Mouse (Mus musculus): ENCODE results near the gene Gramd4. TPM values are rescaled to one million over a fixed set of nuclear protein-coding genes. Genes with fewer than 3 reads are reported as not detected.

The Gramd4 gene
- polyA plus RNA-seq, 1 experiment = 20.7 TPM

- no peak for TF ChIP-seq CTCF (IDR thresholded peaks at IDR 0.05; ENCODE audit: control insufficient read depth, insufficient read depth, low read length)
- TF ChIP-seq POLR2A (IDR thresholded peaks at IDR 0.05; ENCODE audit: borderline replicate concordance, control insufficient read depth, low read depth, low read length) = no peak
- 68% methylated on average over 19 of the region's 19 CpGs for WGBS
- Histone ChIP-seq H3K4me1 (ENCODE audit: control insufficient read depth, insufficient read depth, low read length) (peaks cover 9% of the 10 kb centered on the region), H3K27ac (ENCODE audit: control insufficient read depth, insufficient read depth, low read depth, low read length, poor library complexity) (peak overlapping the region; percentile 93), H3K4me3 (replicated peaks; ENCODE audit: control insufficient read depth, low read depth, low read length) (no peak overlapping the region)
Observed at GRCm38 (mm10) chr15:86104401-86105344, 47.2 kb downstream of the Gramd4 start.

- TF ChIP-seq CTCF (IDR thresholded peaks at IDR 0.05; ENCODE audit: control insufficient read depth, insufficient read depth, low read length) (no peak), POLR2A (IDR thresholded peaks at IDR 0.05; ENCODE audit: borderline replicate concordance, control insufficient read depth, low read depth, low read length) (no peak)
- Histone ChIP-seq H3K4me1 (ENCODE audit: control insufficient read depth, insufficient read depth, low read length) (peaks cover 11% of the 10 kb centered on the region), H3K27ac (ENCODE audit: control insufficient read depth, insufficient read depth, low read depth, low read length, poor library complexity) (peak overlapping the region; percentile 60), H3K4me3 (replicated peaks; ENCODE audit: control insufficient read depth, low read depth, low read length) (no peak overlapping the region)
- WGBS = 58% methylated on average over 7 of the region's 7 CpGs
Observed at GRCm38 (mm10) chr15:86105345-86105697, 47.8 kb downstream of the Gramd4 start.

DNA sequence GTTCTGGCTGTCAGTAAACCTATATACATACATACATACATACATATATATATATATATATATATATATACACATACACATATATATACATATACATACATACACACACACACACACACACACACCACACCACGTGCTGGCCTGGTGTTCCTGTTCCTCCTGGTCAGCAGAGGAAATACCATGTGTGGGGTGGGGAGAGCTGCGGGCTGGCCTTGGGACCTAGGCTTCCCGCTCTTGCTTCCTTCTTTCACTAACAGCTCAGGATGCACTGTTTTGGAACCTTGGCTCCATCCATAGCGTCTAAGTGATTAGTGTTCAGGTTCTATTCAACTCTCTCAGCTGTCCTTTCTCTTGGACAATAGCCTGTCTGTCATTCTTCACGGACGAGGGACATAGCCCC, 48.3 kb downstream of the Gramd4 start:
- WGBS = 63% methylated on average over 6 of the region's 6 CpGs
- TF ChIP-seq CTCF (IDR thresholded peaks at IDR 0.05; ENCODE audit: control insufficient read depth, insufficient read depth, low read length) = no peak
- TF ChIP-seq POLR2A (IDR thresholded peaks at IDR 0.05; ENCODE audit: borderline replicate concordance, control insufficient read depth, low read depth, low read length) = no peak
- Histone ChIP-seq H3K27ac (ENCODE audit: control insufficient read depth, insufficient read depth, low read depth, low read length, poor library complexity) (peak overlapping the region; percentile 89), H3K4me3 (replicated peaks; ENCODE audit: control insufficient read depth, low read depth, low read length) (no peak overlapping the region), H3K4me1 (ENCODE audit: control insufficient read depth, insufficient read depth, low read length) (peaks cover 11% of the 10 kb centered on the region)

- WGBS = 79% methylated on average over 11 of the region's 11 CpGs
- TF ChIP-seq POLR2A (IDR thresholded peaks at IDR 0.05; ENCODE audit: borderline replicate concordance, control insufficient read depth, low read depth, low read length) (no peak), CTCF (IDR thresholded peaks at IDR 0.05; ENCODE audit: control insufficient read depth, insufficient read depth, low read length) (no peak)
- Histone ChIP-seq H3K4me3 (replicated peaks; ENCODE audit: control insufficient read depth, low read depth, low read length) (no peak overlapping the region), H3K27ac (ENCODE audit: control insufficient read depth, insufficient read depth, low read depth, low read length, poor library complexity) (peak overlapping the region; percentile 42), H3K4me1 (ENCODE audit: control insufficient read depth, insufficient read depth, low read length) (peaks cover 11% of the 10 kb centered on the region)
Observed at GRCm38 (mm10) chr15:86107831-86108471, 50.5 kb downstream of the Gramd4 start.

GRCm38 (mm10) chr15:86109245-86109644, 51.8 kb downstream of the Gramd4 start:
- Histone ChIP-seq H3K4me1 (ENCODE audit: control insufficient read depth, insufficient read depth, low read length) (peaks cover 11% of the 10 kb centered on the region), H3K4me3 (replicated peaks; ENCODE audit: control insufficient read depth, low read depth, low read length) (no peak overlapping the region), H3K27ac (ENCODE audit: control insufficient read depth, insufficient read depth, low read depth, low read length, poor library complexity) (no peak overlapping the region)
- TF ChIP-seq POLR2A (IDR thresholded peaks at IDR 0.05; ENCODE audit: borderline replicate concordance, control insufficient read depth, low read depth, low read length) (no peak), CTCF (IDR thresholded peaks at IDR 0.05; ENCODE audit: control insufficient read depth, insufficient read depth, low read length) (no peak)
- WGBS = 88% methylated on average over 7 of the region's 7 CpGs

GRCm38 (mm10) chr15:86109650-86110211, 52.2 kb downstream of the Gramd4 start:
- WGBS = 84% methylated on average over 8 of the region's 8 CpGs
- Histone ChIP-seq H3K27ac (ENCODE audit: control insufficient read depth, insufficient read depth, low read depth, low read length, poor library complexity) (no peak overlapping the region), H3K4me3 (replicated peaks; ENCODE audit: control insufficient read depth, low read depth, low read length) (no peak overlapping the region), H3K4me1 (ENCODE audit: control insufficient read depth, insufficient read depth, low read length) (peaks cover 8% of the 10 kb centered on the region)
- no peak for TF ChIP-seq CTCF (IDR thresholded peaks at IDR 0.05; ENCODE audit: control insufficient read depth, insufficient read depth, low read length)
- TF ChIP-seq POLR2A (IDR thresholded peaks at IDR 0.05; ENCODE audit: borderline replicate concordance, control insufficient read depth, low read depth, low read length) = no peak

GRCm38 (mm10) chr15:86110361-86111103, 53.0 kb downstream of the Gramd4 start:
- TF ChIP-seq POLR2A (IDR thresholded peaks at IDR 0.05; ENCODE audit: borderline replicate concordance, control insufficient read depth, low read depth, low read length) (no peak), CTCF (IDR thresholded peaks at IDR 0.05; ENCODE audit: control insufficient read depth, insufficient read depth, low read length) (no peak)
- H3K4me1 ChIP-seq (ENCODE audit: control insufficient read depth, insufficient read depth, low read length) = peaks cover 8% of the 10 kb centered on the region
- H3K4me3 ChIP-seq (replicated peaks; ENCODE audit: control insufficient read depth, low read depth, low read length) = no peak overlapping the region
- 71% methylated on average over 10 of the region's 10 CpGs for WGBS
- H3K27ac ChIP-seq (ENCODE audit: control insufficient read depth, insufficient read depth, low read depth, low read length, poor library complexity) = peak overlapping the region; percentile 54; the same call in 1 of the 2 replicates
